Mouse (Mus musculus) layer of hippocampus, adult 11-12 months (tissue): ENCODE data around the gene Wnt2b.

Experiments used
- DNase-seq: peaks from one replicate; pipeline ENCODE4 v3.0.0; 2022; ENCODE audit warnings: low spot score

The Wnt2b gene

GRCm38 (mm10) chr3:104961066-104962059 is at the start of gene Wnt2b:
TSS of gene Wnt2b (minus strand) at chr3:104961921.
- no peak for DNase-seq

DNA sequence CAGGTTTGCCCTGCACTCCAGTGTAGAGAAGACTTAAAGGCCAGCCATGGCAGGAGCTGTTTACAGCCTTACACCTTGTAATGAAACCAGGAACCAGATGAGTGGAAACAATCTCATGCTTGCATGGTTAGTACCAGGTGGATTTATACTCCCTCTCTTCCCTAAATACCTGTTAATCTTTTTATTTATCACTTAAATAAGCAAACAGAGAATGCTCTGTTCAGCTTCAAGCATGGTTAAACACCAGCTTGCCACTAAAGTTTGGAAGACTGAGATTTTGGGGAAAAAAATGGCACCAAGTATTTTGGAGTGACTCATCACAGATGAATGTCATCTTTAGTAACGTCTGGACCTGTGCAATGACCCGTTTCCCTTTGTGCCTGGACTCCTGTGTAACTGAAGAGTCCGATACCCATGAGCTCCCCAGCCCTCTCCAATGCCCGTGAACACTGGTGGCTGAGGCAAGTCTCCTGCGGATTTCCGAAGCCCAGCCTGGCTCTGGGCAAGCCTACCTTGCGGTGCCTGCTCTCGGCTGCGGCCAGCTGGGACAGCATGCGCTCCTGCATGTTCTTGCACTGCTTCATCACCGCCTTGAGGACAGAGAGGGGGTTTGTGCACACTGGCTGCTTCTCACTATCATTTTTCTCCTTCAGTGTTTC is 49.1 kb upstream of the Wnt2b start:
- DNase-seq = no peak

GRCm38 (mm10) chr3:105008070-105008469 is 46.3 kb upstream of the Wnt2b start:
- DNase-seq = no peak

DNA sequence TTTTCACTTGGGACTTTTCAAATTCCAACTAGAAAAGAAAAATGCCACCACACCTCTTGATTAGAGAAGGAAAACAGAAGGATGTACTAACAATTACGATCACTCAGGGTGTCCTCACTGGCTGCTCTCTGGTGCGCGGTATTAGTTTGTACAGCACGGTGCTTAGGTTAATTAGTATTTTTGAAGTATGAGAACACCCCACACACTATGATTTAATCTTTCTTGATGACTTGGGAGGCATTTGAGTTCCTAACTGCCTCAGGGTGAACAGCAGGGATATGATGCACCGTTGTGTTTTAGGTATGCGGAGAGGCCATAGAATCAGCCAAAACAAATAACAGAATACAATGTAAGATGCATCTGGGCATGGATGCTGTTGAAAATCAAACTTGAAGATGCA is 44.4 kb upstream of the Wnt2b start:
- DNase-seq = no peak

DNA sequence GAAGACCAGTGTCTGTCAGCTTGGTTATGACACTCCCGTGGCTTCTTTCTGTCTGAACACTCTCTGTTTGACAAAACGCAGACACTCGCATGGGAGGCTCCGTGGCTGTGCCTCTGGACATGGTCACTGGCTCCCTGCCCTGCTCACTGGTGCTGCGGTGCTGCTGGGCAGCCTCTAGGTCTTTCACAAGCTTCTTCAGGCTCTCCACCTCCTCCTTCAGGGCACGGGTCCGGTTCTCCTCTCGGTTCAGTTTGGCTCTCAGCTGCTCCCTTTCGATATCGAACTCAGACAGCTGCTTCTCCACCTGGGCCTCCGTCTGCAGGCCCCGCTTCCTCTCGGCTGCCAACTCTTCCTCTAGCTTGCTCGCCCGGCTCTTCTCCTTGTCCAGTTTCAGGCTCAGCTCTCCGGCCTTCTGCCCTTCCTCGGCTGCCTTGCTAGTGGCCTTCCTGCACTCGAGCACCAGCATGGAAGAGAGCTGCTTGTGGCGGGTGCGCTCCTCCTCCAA is 43.9 kb upstream of the Wnt2b start:
- DNase-seq = no peak

- no peak for DNase-seq
Measured at GRCm38 (mm10) chr3:105005011-105005410, 43.3 kb upstream of the Wnt2b start.

DNA sequence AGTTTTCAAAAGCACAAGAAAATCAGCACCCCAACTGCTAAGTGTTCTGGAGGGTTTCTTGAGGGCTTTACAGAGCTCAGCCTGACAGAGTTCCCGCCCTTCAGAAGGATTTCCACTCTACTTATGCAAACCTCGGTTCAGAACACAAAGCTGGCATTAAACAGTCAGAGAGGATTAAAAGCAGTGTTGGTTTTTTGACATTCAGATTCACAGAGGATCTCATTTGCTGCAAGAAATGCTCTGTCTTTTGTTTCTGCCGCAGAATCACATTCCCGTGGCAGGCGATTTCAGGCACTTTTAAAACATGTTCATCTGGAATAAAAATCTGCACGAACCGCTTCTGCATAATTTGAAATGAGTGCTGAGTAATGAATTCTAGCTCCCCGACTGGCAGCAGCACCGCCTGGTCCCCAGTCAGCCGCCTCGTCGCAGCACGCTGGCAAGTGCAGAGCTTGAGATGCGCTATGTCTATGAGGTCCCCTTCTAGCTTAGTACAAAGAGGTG is 42.3 kb upstream of the Wnt2b start:
- peak; percentile 67 for DNase-seq

DNA sequence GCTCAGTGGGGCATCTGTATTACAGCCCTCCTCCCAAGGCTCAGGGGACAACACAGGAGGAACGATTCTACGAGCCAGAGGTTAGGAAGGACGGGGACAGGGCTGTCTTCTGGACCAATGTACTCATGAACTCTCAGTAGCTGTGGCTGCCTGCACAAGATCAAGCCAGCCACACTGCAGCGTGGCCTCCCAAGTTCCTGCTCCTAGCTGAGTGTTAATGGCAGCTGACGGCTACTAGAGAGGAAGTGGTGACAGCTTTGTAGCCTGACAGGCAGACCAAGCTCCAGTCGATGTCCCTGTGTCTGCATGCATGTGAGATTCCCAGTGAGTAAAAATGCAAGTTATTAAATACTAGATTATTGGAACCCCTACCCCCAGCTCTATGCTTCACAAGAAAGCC is 39.7 kb upstream of the Wnt2b start:
- DNase-seq = no peak

- no peak for DNase-seq
Measured at GRCm38 (mm10) chr3:105000561-105000960, 38.8 kb upstream of the Wnt2b start.

DNA sequence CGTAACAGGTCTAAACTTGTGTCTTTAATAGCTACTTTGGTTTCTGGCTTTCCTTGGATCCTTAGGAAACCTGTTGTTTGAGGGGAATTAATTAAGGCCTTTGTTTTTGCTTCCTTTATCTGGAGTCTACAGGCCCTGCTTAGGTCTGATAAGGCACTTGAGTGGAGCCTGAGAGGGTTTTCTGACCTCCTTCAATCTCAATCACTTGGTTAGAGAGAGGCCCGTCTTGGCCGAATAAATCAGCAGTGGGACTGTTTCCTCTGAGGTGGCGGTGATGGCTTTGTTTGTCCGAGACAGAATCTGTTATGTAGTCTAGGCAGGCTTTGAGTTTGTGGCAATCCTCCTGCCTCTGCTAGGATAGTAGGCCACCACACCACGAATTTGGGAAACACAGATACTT is 35.8 kb upstream of the Wnt2b start:
- DNase-seq = no peak

- DNase-seq = no peak
Measured at GRCm38 (mm10) chr3:104995707-104996106, 34.0 kb upstream of the Wnt2b start.

- no peak for DNase-seq
Measured at GRCm38 (mm10) chr3:104994415-104994841, 32.7 kb upstream of the Wnt2b start.

DNA sequence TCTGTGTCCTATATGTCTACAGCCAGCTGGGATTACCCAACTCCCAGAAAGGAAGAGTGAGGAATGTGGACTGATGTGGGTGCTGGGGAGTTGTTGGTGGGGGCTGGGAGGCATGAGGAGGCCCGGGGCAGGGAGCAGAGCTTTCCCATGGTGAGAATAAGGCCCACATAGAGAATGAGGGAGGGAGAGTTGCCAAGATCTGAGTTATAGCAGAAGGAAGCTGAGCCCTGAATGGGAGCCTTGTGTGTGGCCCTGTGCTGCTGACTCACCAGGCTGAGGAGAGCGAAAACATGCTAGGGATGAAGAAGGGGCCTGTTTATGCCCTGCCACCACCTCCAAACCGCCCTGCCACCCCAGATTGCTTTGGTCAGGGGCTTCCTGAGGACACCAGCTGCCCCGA is 32.1 kb upstream of the Wnt2b start:
- DNase-seq = peak; percentile 83

GRCm38 (mm10) chr3:104992709-104993388 is 31.1 kb upstream of the Wnt2b start:
- peak; percentile 95 for DNase-seq

DNA sequence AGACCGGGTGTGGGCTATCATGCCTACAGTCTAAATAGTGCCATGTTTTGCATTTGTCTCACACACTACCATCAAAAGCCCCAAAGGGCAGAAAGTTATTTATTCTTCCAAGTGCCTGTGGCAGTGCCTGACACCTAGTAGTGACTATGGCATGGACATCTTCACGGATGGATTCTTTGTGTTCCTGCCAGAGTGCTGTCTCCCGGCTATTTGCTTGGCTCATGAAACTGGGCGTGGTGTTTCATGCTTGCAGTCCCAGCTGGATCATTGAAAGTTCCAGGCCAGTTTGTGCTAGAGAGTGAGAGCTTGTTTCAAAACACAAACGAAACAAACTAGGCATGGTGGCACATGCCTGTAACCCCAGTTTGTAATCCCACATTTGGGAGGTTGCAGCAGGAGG is 30.0 kb upstream of the Wnt2b start:
- DNase-seq = no peak

GRCm38 (mm10) chr3:104987884-104988283 is 26.2 kb upstream of the Wnt2b start:
- no peak for DNase-seq

DNA sequence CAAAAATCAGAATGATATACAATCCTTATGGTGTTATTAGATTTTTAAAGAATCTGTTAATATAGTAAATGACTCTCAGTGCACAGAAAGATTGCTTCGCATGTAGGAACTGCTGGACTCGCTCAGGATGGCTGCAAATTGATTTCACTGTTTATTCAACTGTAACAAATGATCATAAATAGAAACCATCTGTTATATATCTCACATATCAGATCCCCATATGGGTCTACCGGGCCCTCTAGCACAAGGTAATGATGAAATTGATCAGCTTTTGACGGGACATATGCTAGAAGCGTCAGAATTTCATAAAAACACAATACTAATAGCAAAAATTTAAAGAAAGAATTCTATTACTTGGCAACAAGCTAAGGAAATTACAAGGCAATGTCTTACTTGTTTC is 18.0 kb upstream of the Wnt2b start:
- no peak for DNase-seq

DNA sequence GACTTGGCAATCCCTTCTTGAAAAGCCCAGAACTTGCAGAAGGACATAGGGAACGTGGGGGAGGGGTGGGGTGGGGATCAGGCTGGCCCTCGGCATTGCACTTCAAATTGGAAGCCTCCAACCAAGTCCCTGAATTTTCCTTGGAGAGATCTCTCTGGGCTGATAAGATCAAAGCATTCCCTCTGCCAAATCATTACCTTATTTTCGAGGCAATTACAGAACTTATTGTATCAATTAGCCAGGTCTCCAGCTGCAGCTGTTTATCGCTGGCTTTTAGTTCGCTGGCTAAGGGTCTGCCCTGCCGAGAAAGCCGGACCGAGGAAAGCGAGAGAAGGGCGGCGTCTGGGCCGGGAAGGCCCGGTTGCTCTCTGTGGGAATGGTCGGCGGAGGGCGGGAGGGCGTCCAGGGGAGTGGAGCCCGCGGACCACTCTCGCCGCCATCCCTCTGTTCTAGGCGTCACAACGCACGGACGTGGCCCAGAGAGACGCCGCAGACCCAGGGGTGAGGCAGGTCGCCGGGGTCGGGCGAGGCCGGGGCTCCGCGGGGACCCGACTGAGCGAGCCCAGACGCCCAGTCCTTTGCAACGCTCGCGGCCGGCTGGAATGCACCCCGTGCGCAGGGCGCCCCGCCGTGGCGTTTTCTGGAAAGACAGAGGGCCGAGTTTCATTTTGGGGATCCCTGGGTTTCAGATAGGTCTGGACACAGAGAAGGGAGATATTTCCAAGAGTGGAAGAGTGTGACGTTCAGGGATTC is 6.0 kb upstream of the Wnt2b start:
- peak; percentile 90 for DNase-seq

GRCm38 (mm10) chr3:104965991-104966554 is 4.4 kb upstream of the Wnt2b start:
- DNase-seq = no peak

GRCm38 (mm10) chr3:104965070-104965855 is 3.5 kb upstream of the Wnt2b start:
- DNase-seq = no peak
